Comparison of ENCODE assay signal across 8 mouse cellular contexts in the genomic region with DNA sequence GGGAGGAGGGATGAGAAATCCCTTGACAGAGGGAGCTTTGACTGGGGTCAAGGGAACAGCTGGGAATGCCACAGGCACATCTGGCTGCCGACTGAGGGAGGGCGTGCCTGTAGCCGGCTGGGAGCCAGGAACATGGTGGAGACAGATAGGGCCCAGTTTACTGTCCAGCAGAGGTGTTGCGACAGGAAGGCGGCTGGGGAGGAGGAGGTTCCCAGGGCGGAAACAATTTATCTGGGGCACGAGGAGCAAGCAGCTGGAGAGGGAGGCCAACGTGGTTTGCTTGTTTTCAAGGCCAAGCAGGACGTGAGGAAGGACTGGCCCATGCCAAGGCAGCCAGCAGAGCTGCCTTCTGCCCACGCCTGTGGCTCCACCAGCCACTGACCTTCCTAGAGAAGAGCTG.
DNase-seq lines count a peak whose midpoint lies in the region; ATAC-seq and TF ChIP-seq lines count a peak whose summit lies in the region.

No protein-coding gene starts in this region.

- H3K27ac ChIP-seq in heart, embryonic 10.5 days: peak overlapping the region; percentile 69
- H3K27ac ChIP-seq in forebrain, embryonic 12.5 days: no peak overlapping the region

- TF ChIP-seq POLR2A in myocyte (IDR thresholded peaks at IDR 0.05; ENCODE audit: insufficient read length, low read depth): no peak

- peak overlapping the region; percentile 40 for H3K4me2 ChIP-seq in myocyte (ENCODE audit: low read depth)
- no peak overlapping the region for H3K4me2 ChIP-seq in forebrain, embryonic 12.5 days

- peaks cover 13% of the 10 kb centered on the region for H3K4me1 ChIP-seq in heart, embryonic 10.5 days
- no peaks in the 10 kb centered on the region for H3K4me1 ChIP-seq in forebrain, embryonic 12.5 days

- no peak overlapping the region for H3K9ac ChIP-seq in forebrain, embryonic 12.5 days

- no peaks in the 10 kb centered on the region for H3K79me2 ChIP-seq in myocyte (ENCODE audit: control insufficient read depth, insufficient read depth)

- H3K27me3 ChIP-seq in heart, embryonic 10.5 days (ENCODE audit: insufficient read depth, poor library complexity, severe bottlenecking): peaks cover 56% of the 10 kb centered on the region
- no peaks in the 10 kb centered on the region for H3K27me3 ChIP-seq in myocyte (ENCODE audit: control insufficient read depth, insufficient read depth, insufficient read length)
- H3K27me3 ChIP-seq in forebrain, embryonic 12.5 days: no peaks in the 10 kb centered on the region

- H3K4me3 ChIP-seq in heart, embryonic 10.5 days: no peak overlapping the region
- H3K4me3 ChIP-seq in myocyte: no peak overlapping the region
- no peak overlapping the region for H3K4me3 ChIP-seq in forebrain, embryonic 12.5 days (replicated peaks)

- ATAC-seq in forebrain, embryonic 12.5 days (ENCODE audit: low FRiP score): no peak

- WGBS in heart, embryonic 10.5 days: 13% methylated on average over 10 of the region's 10 CpGs
- 73% methylated on average over 10 of the region's 10 CpGs for WGBS in forebrain, embryonic 12.5 days

- DNase-seq in adrenal gland, adult 2 months: peak; percentile 91
- DNase-seq in cerebellum, adult 9-11 months: peak; percentile 36
- peak; percentile 84 for DNase-seq in heart, embryonic 10.5 days (ENCODE audit: low spot score)
- DNase-seq in kidney, postnatal 4 days: peak; percentile 44 to 57
- no peak for DNase-seq in T-cell, adult 2 months (ENCODE audit: low spot score)
- no peak for DNase-seq in layer of hippocampus, adult 9-10 months (ENCODE audit: low spot score)

- no peak overlapping the region for H3ac ChIP-seq in myocyte (ENCODE audit: control insufficient read depth, insufficient read length)

- no peaks in the 10 kb centered on the region for H3K9me3 ChIP-seq in heart, embryonic 10.5 days
- H3K9me3 ChIP-seq in forebrain, embryonic 12.5 days: no peaks in the 10 kb centered on the region

- no peaks in the 10 kb centered on the region for H3K36me3 ChIP-seq in heart, embryonic 10.5 days
- no peaks in the 10 kb centered on the region for H3K36me3 ChIP-seq in myocyte (ENCODE audit: control insufficient read depth, insufficient read depth)
- H3K36me3 ChIP-seq in forebrain, embryonic 12.5 days (replicated peaks): no peaks in the 10 kb centered on the region

TF ChIP-seq in myocyte, 11 proteins besides CTCF, POLR2A, EP300 and RAD21:
- TF ChIP-seq E2F4 (IDR thresholded peaks at IDR 0.05; ENCODE audit: insufficient read depth): no peak
- TF ChIP-seq MYOD1 (IDR thresholded peaks at IDR 0.05; ENCODE audit: control insufficient read depth in 1 of 3, insufficient read length in 2 of 3, low read depth in 2 of 3): peak in 2 of 3 experiments; percentile 84 to 87
- peak; percentile 50 to 80 (median 57) for TF ChIP-seq MYOG (IDR thresholded peaks at IDR 0.05; ENCODE audit: control insufficient read depth in 1 of 3, insufficient read depth in 1 of 3, insufficient read length in 2 of 3, low read depth in 2 of 3)
- TF ChIP-seq MAX (IDR thresholded peaks at IDR 0.05; ENCODE audit: low read depth): no peak
- peak; percentile 20 for TF ChIP-seq TCF12 (IDR thresholded peaks at IDR 0.05; ENCODE audit: insufficient read depth, poor library complexity, severe bottlenecking)
- TF ChIP-seq POLR2AphosphoS2 (IDR thresholded peaks at IDR 0.05; ENCODE audit: insufficient read length, low read depth): no peak
- peak; percentile 50 for TF ChIP-seq TCF3 (IDR thresholded peaks at IDR 0.05; ENCODE audit: insufficient read length, low read depth)
- peak; percentile 73; the same call in 1 of the 2 replicates for TF ChIP-seq CEBPB (IDR thresholded peaks at IDR 0.05; ENCODE audit: insufficient read depth, poor library complexity, severe bottlenecking)

Comparison
In these comparisons a context has a peak if more than half of its experiments do, and no peak if none do; other contexts are left out.
1. DNase-seq: peak in adrenal gland, adult 2 months (single experiment), cerebellum, adult 9-11 months (single experiment), heart, embryonic 10.5 days (single experiment) and kidney, postnatal 4 days (2 of 2); none in T-cell, adult 2 months (single experiment) and layer of hippocampus, adult 9-10 months (single experiment).